Mouse (Mus musculus) stomach, postnatal 0 days (tissue): Measurements from ENCODE around the gene Commd4. TPM values are rescaled to one million over a fixed set of nuclear protein-coding genes. Genes with fewer than 3 reads are reported as not detected.

Source experiments
- ATAC-seq: fragments of 200-750 bp; cut with Nextera tagmentation; 2 replicates; pipeline ENCODE4 v1.8.0; 2017; ENCODE audit not compliant: low FRiP score, low TSS enrichment
- DNase-seq: peaks from one replicate; pipeline ENCODE4 v3.0.0-alpha.2; 2016; ENCODE audit warnings: low spot score
- H3K27ac ChIP-seq: fragments of 300-500 bp; sonication (generic); replicated peaks from 2 replicates; pipeline ENCODE4 v1.5.1; 2014; ENCODE audit warnings: mild to moderate bottlenecking, control low read depth
- H3K27me3 ChIP-seq: fragments of 300-500 bp; sonication (generic); 2 replicates; pipeline ENCODE4 v1.6.1; 2014; ENCODE audit warnings: low read length; ENCODE audit not compliant: control insufficient read depth, insufficient read depth
- H3K36me3 ChIP-seq: fragments of 300-500 bp; sonication (generic); 2 replicates; pipeline ENCODE4 v1.6.1; 2014; ENCODE audit warnings: low read length, mixed read lengths; ENCODE audit not compliant: control insufficient read depth, insufficient read depth
- H3K4me1 ChIP-seq: fragments of 300-500 bp; sonication (generic); replicated peaks from 2 replicates; pipeline ENCODE4 v1.6.1; 2014; ENCODE audit warnings: antibody characterized with exemption; ENCODE audit not compliant: control insufficient read depth, insufficient read depth
- H3K4me2 ChIP-seq: fragments of 300-500 bp; sonication (generic); replicated peaks from 2 replicates; pipeline ENCODE4 v1.6.1; 2014; ENCODE audit warnings: low read depth, mild to moderate bottlenecking, control low read depth, moderate library complexity
- H3K4me3 ChIP-seq: fragments of 300-500 bp; sonication (generic); 2 replicates; pipeline ENCODE4 v1.5.1; 2014; ENCODE audit warnings: low read depth, low read length, control low read depth
- H3K9ac ChIP-seq: fragments of 300-500 bp; sonication (generic); 2 replicates; pipeline ENCODE4 v1.6.1; 2014; ENCODE audit warnings: mild to moderate bottlenecking, low read length, control low read depth, mixed read lengths
- H3K9me3 ChIP-seq: fragments of 300-500 bp; sonication (generic); 2 replicates; pipeline ENCODE4 v1.6.1; 2016; ENCODE audit warnings: low read length; ENCODE audit not compliant: control insufficient read depth
- CTCF ChIP-seq: IDR thresholded peaks from 2 replicates; pipeline ENCODE4 v1.5.1; 2016; ENCODE audit warnings: antibody characterized with exemption, low read depth, mild to moderate bottlenecking, moderate library complexity
- EP300 ChIP-seq: optimal IDR thresholded peaks from 2 replicates; pipeline ENCODE3; 2016; ENCODE audit warnings: antibody characterized with exemption
- WGBS: fragments of 180-500 bp; shearing (Covaris S2); extraction: QIAGEN DNeasy Blood & Tissue Kit; methylation state at CpG from one replicate; pipeline ENCODE4 v1.1.7; 2014; 5-methylcytosine and 5-hydroxymethylcytosine counted together
- polyA plus RNA-seq: library from polyadenylated mRNA; unstranded; fragments of >200 nt; fragmentation: Nextera tagmentation; extraction: Ambion mirVana; gene quantifications from 2 replicates; pipeline ENCODE4 v1.2.1, GENCODE M21; 2015

Gene Commd4
- polyA plus RNA-seq, 1 experiment from 2014 or later: 74.9 TPM

- Histone ChIP-seq H3K9me3 (no peaks in the 10 kb centered on the region), H3K27ac (no peak overlapping the region), H3K4me3 (no peak overlapping the region), H3K4me2 (no peak overlapping the region), H3K36me3 (peaks cover 13% of the 10 kb centered on the region), H3K4me1 (no peaks in the 10 kb centered on the region), H3K9ac (no peak overlapping the region), H3K27me3 (no peaks in the 10 kb centered on the region)
- no peak for TF ChIP-seq CTCF
- no peak for DNase-seq
- ATAC-seq: no peak
- 86% methylated on average over 3 of the region's 5 CpGs for WGBS
Measured at GRCm38 (mm10) chr9:57139571-57139970, 18.6 kb downstream of the Commd4 start.

- ATAC-seq: no peak
- Histone ChIP-seq H3K4me3 (no peak overlapping the region), H3K27ac (no peak overlapping the region), H3K4me2 (no peak overlapping the region), H3K36me3 (peaks cover 13% of the 10 kb centered on the region), H3K9ac (no peak overlapping the region), H3K9me3 (no peaks in the 10 kb centered on the region), H3K27me3 (no peaks in the 10 kb centered on the region), H3K4me1 (no peaks in the 10 kb centered on the region)
- DNase-seq: no peak
- WGBS: 90% methylated on average over 9 of the region's 9 CpGs
- TF ChIP-seq CTCF (no peak), EP300 (no peak)
Measured at GRCm38 (mm10) chr9:57139110-57139509, 19.0 kb downstream of the Commd4 start.

- Histone ChIP-seq H3K9me3 (no peaks in the 10 kb centered on the region), H3K27ac (no peak overlapping the region), H3K27me3 (no peaks in the 10 kb centered on the region), H3K4me2 (no peak overlapping the region), H3K4me3 (no peak overlapping the region), H3K36me3 (peaks cover 13% of the 10 kb centered on the region), H3K4me1 (no peaks in the 10 kb centered on the region), H3K9ac (no peak overlapping the region)
- ATAC-seq: no peak
- no peak for DNase-seq
- WGBS: 87% methylated on average over 6 of the region's 6 CpGs
- no peak for TF ChIP-seq EP300
- no peak for TF ChIP-seq CTCF
Measured at GRCm38 (mm10) chr9:57138507-57138906, 19.6 kb downstream of the Commd4 start.

GRCm38 (mm10) chr9:57137777-57138176 is 20.4 kb downstream of the Commd4 start:
- H3K4me2 ChIP-seq: no peak overlapping the region
- H3K4me3 ChIP-seq: no peak overlapping the region
- no peaks in the 10 kb centered on the region for H3K9me3 ChIP-seq
- ATAC-seq: no peak
- TF ChIP-seq CTCF (no peak), EP300 (no peak)
- H3K36me3 ChIP-seq: peaks cover 13% of the 10 kb centered on the region
- 85% methylated on average over 9 of the region's 9 CpGs for WGBS
- H3K27me3 ChIP-seq: no peaks in the 10 kb centered on the region
- no peak for DNase-seq
- H3K27ac ChIP-seq: no peak overlapping the region
- H3K4me1 ChIP-seq: no peaks in the 10 kb centered on the region
- no peak overlapping the region for H3K9ac ChIP-seq

GRCm38 (mm10) chr9:57137246-57137645 is 20.9 kb downstream of the Commd4 start:
- H3K36me3 ChIP-seq: peaks cover 13% of the 10 kb centered on the region

GRCm38 (mm10) chr9:57130577-57131433 is 27.3 kb downstream of the Commd4 start, which contains the start of gene Man2c1:
TSS of gene Man2c1 (plus strand) at chr9:57130690.
- peak; percentile 90 for TF ChIP-seq CTCF
- TF ChIP-seq EP300: peak; percentile 25
- peak; percentile 94 for DNase-seq
- WGBS: under 1% methylated on average over 50 of the region's 58 CpGs
- no peaks in the 10 kb centered on the region for H3K9me3 ChIP-seq
- H3K36me3 ChIP-seq: peaks cover 11% of the 10 kb centered on the region
- peak within 1 kb of the TSS; percentile 98 for H3K27ac ChIP-seq
- ATAC-seq: peak; percentile 91
- H3K27me3 ChIP-seq: no peaks in the 10 kb centered on the region
- H3K9ac ChIP-seq: peak within 1 kb of the TSS; percentile 87
- H3K4me1 ChIP-seq: no peaks in the 10 kb centered on the region
- H3K4me2 ChIP-seq: peak within 1 kb of the TSS; percentile 93
- peak within 1 kb of the TSS; percentile 76 for H3K4me3 ChIP-seq

More at GRCm38 (mm10) chr9:57137246-57137645, 20.9 kb downstream of the Commd4 start:
- no peaks in the 10 kb centered on the region for H3K27me3 ChIP-seq
- no peak for DNase-seq
- no peak overlapping the region for H3K4me2 ChIP-seq
- no peak overlapping the region for H3K27ac ChIP-seq
- no peak for ATAC-seq
- no peak overlapping the region for H3K9ac ChIP-seq
- 88% methylated on average over 6 of the region's 6 CpGs for WGBS
- no peaks in the 10 kb centered on the region for H3K4me1 ChIP-seq
- no peak for TF ChIP-seq CTCF
- no peak for TF ChIP-seq EP300
- no peaks in the 10 kb centered on the region for H3K9me3 ChIP-seq
- no peak overlapping the region for H3K4me3 ChIP-seq
